Mouse (Mus musculus) cortical plate, adult 2 months (tissue): ENCODE measurements around the gene Ubtd2.

Experiments used
- CTCF ChIP-seq: fragments of 200-500 bp; IDR thresholded peaks from 2 replicates; pipeline ENCODE4 v1.5.1; 2011; ENCODE audit warnings: mild to moderate bottlenecking, control low read depth, low read length; ENCODE audit not compliant: insufficient read depth; ENCODE audit errors: extremely low read depth
- POLR2A ChIP-seq: fragments of 200-500 bp; IDR thresholded peaks from 2 replicates; pipeline ENCODE4 v1.6.1; 2011; ENCODE audit warnings: mild to moderate bottlenecking, low read length, control low read depth; ENCODE audit not compliant: insufficient read depth; ENCODE audit errors: extremely low read depth

DNA sequence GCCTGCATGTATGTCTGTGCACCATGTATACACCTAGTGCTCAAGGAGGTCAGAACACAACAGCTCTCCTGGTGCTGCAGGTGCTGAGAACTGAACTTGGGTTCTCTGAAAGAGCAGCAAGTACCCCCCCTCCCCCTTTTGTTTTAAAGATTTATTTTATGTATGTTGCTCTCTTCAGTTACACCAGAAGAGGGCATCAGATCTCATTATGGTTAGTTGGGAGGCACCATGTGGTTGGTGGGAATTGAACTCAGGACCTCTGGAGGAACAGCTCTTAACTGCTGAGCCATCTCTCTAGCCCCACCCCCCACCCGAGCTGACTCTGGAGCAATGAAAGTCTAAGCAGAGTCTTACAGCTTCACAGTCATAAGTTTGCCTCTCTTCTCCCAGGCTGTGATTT, 55.8 kb downstream of the Ubtd2 start:
- TF ChIP-seq CTCF (no peak), POLR2A (no peak)
